Mouse (Mus musculus) CH12.LX (cell line): ENCODE results near the gene Borcs6. TPM values are rescaled to one million over a fixed set of nuclear protein-coding genes. Genes with fewer than 3 reads are reported as not detected.

Experiments
- DNase-seq: peaks from one replicate; pipeline ENCODE4 v3.0.0-alpha.2; 2013; ENCODE audit errors: extremely low read depth
- H3K27ac ChIP-seq: 2 replicates; pipeline ENCODE4 v1.5.1; 2012; ENCODE audit warnings: low read depth, mild to moderate bottlenecking, control low read depth, moderate library complexity; ENCODE audit not compliant: insufficient read depth
- H3K27me3 ChIP-seq: replicated peaks from 2 replicates; pipeline ENCODE3; 2012; ENCODE audit warnings: inconsistent platforms
- H3K36me3 ChIP-seq, 2 experiments: replicated peaks in 1 of 2; 2 replicates each; pipeline versions ENCODE3 to v1.6.1; 2012; ENCODE audit warnings: inconsistent platforms in 1 of 2, low read length in 1 of 2, mild to moderate bottlenecking in 1 of 2, mixed read lengths in 1 of 2, moderate library complexity in 1 of 2; ENCODE audit not compliant: control insufficient read depth in 1 of 2, insufficient read depth in 1 of 2
- H3K4me1 ChIP-seq, 2 experiments: 2 replicates each; pipeline ENCODE4 v1.6.1; 2012; ENCODE audit warnings: inconsistent platforms in 1 of 2, moderate library complexity in 1 of 2; ENCODE audit not compliant: insufficient read depth in 2 of 2, control insufficient read depth in 1 of 2
- H3K4me2 ChIP-seq: 2 replicates; pipeline ENCODE4 v1.6.1; 2012; ENCODE audit warnings: low read depth, mild to moderate bottlenecking, control low read depth; ENCODE audit not compliant: poor library complexity, insufficient read depth, severe bottlenecking
- H3K4me3 ChIP-seq, 3 experiments: fragments of 150-350 bp in 1 of 3; sonication (generic) in 1 of 3; replicated peaks in 1 of 3; 2 replicates each; pipeline versions ENCODE3 to v1.5.1; 2011 to 2012; ENCODE audit warnings: low read depth in 2 of 3, low read length in 2 of 3, mild to moderate bottlenecking in 2 of 3, moderate library complexity in 2 of 3, control low read depth in 1 of 3, improper control_type of control experiment in 1 of 3, inconsistent platforms in 1 of 3, mixed read lengths in 1 of 3; ENCODE audit not compliant: poor library complexity in 1 of 3
- H3K79me2 ChIP-seq: replicated peaks from 2 replicates; pipeline ENCODE4 v1.6.1; 2012; ENCODE audit warnings: mild to moderate bottlenecking, moderate library complexity; ENCODE audit not compliant: control insufficient read depth, poor library complexity, insufficient read depth, severe bottlenecking; ENCODE audit errors: extremely low read depth
- H3K9ac ChIP-seq: 2 replicates; pipeline ENCODE4 v1.6.1; 2012; ENCODE audit warnings: low read depth, mild to moderate bottlenecking, control low read depth, moderate library complexity; ENCODE audit not compliant: insufficient read depth
- H3K9me3 ChIP-seq: replicated peaks from 2 replicates; pipeline ENCODE3; 2012; ENCODE audit warnings: low read length, inconsistent platforms, mixed read lengths
- BHLHE40 ChIP-seq: IDR thresholded peaks from 2 replicates; pipeline ENCODE4 v1.6.1; 2011; ENCODE audit warnings: mild to moderate bottlenecking, low read depth, low read length, improper control_type of control experiment
- CHD1 ChIP-seq: IDR thresholded peaks from 2 replicates; pipeline ENCODE4 v1.6.1; 2012; ENCODE audit warnings: low read depth, low read length, improper control_type of control experiment, inconsistent platforms
- CHD2 ChIP-seq: IDR thresholded peaks from 2 replicates; pipeline ENCODE4 v1.6.1; 2011; ENCODE audit warnings: low read length, improper control_type of control experiment
- CTCF ChIP-seq, 2 experiments: IDR thresholded peaks in 1 of 2; conservative IDR thresholded peaks in 1 of 2; 2 replicates each; pipeline ENCODE4 v1.5.1; 2011 to 2012; ENCODE audit warnings: low read depth in 2 of 2, low read length in 2 of 2, improper control_type of control experiment in 1 of 2, inconsistent platforms in 1 of 2, mild to moderate bottlenecking in 1 of 2, moderate library complexity in 1 of 2
- E2F4 ChIP-seq: IDR thresholded peaks from 2 replicates; pipeline ENCODE4 v1.6.1; 2011; ENCODE audit warnings: low read depth, low read length, improper control_type of control experiment; ENCODE audit not compliant: insufficient replicate concordance
- ELF1 ChIP-seq: IDR thresholded peaks from 2 replicates; pipeline ENCODE4 v1.6.1; 2014; ENCODE audit warnings: low read depth, mild to moderate bottlenecking, inconsistent platforms, low read length, improper control_type of control experiment
- ETS1 ChIP-seq: conservative IDR thresholded peaks from 2 replicates; pipeline ENCODE4 v1.6.1; 2012; ENCODE audit warnings: low read depth, mild to moderate bottlenecking, inconsistent platforms, low read length, improper control_type of control experiment, moderate library complexity
- GABPA ChIP-seq: IDR thresholded peaks from 2 replicates; pipeline ENCODE4 v1.6.1; 2012; ENCODE audit warnings: low read depth, low read length, improper control_type of control experiment, inconsistent platforms; ENCODE audit not compliant: insufficient replicate concordance
- HCFC1 ChIP-seq: IDR thresholded peaks from 2 replicates; pipeline ENCODE4 v1.6.1; 2012; ENCODE audit warnings: low read depth, mild to moderate bottlenecking, inconsistent platforms, low read length, improper control_type of control experiment
- IRF4 ChIP-seq: IDR thresholded peaks from 2 replicates; pipeline ENCODE4 v1.6.1; 2014; ENCODE audit warnings: low read depth, mild to moderate bottlenecking, inconsistent platforms, low read length, improper control_type of control experiment
- JUN ChIP-seq: IDR thresholded peaks from 2 replicates; pipeline ENCODE4 v1.6.1; 2011; ENCODE audit warnings: low read depth, mild to moderate bottlenecking, low read length, improper control_type of control experiment, moderate library complexity; ENCODE audit not compliant: insufficient read depth
- JUND ChIP-seq: conservative IDR thresholded peaks from 2 replicates; pipeline ENCODE4 v1.6.1; 2011; ENCODE audit warnings: low read depth, low read length, improper control_type of control experiment
- KAT2A ChIP-seq: IDR thresholded peaks from 2 replicates; pipeline ENCODE4 v1.6.1; 2012; ENCODE audit warnings: low read length, improper control_type of control experiment, inconsistent platforms; ENCODE audit not compliant: insufficient replicate concordance
- MAFK ChIP-seq: IDR thresholded peaks from 2 replicates; pipeline ENCODE4 v1.6.1; 2011; ENCODE audit warnings: low read length, improper control_type of control experiment; ENCODE audit not compliant: insufficient replicate concordance
- MAX ChIP-seq: IDR thresholded peaks from 2 replicates; pipeline ENCODE4 v1.6.1; 2011; ENCODE audit warnings: low read length, improper control_type of control experiment
- MAZ ChIP-seq: IDR thresholded peaks from 2 replicates; pipeline ENCODE4 v1.6.1; 2012; ENCODE audit warnings: low read depth, mild to moderate bottlenecking, inconsistent platforms, low read length, improper control_type of control experiment, moderate library complexity
- MEF2A ChIP-seq: IDR thresholded peaks from 2 replicates; pipeline ENCODE4 v1.6.1; 2014; ENCODE audit warnings: low read depth, mild to moderate bottlenecking, inconsistent platforms, low read length, improper control_type of control experiment, borderline replicate concordance
- MYC ChIP-seq: IDR thresholded peaks from 2 replicates; pipeline ENCODE4 v1.6.1; 2011; ENCODE audit warnings: low read depth, mild to moderate bottlenecking, improper control_type of control experiment, low read length
- NELFE ChIP-seq: IDR thresholded peaks from 2 replicates; pipeline ENCODE4 v1.6.1; 2011; ENCODE audit warnings: low read depth, low read length, improper control_type of control experiment
- NRF1 ChIP-seq: IDR thresholded peaks from 2 replicates; pipeline ENCODE4 v1.6.1; 2014; ENCODE audit warnings: low read depth, mild to moderate bottlenecking, inconsistent platforms, low read length, improper control_type of control experiment, moderate library complexity
- PAX5 ChIP-seq: IDR thresholded peaks from 2 replicates; pipeline ENCODE4 v1.6.1; 2012; ENCODE audit warnings: low read length, inconsistent platforms, mixed read lengths
- POLR2A ChIP-seq: IDR thresholded peaks from 2 replicates; pipeline ENCODE4 v1.6.1; 2011; ENCODE audit warnings: low read depth, mild to moderate bottlenecking, improper control_type of control experiment, low read length
- POLR2AphosphoS2 ChIP-seq: IDR thresholded peaks from 2 replicates; pipeline ENCODE4 v1.6.1; 2011; ENCODE audit warnings: low read depth, low read length, improper control_type of control experiment
- RAD21 ChIP-seq: IDR thresholded peaks from 2 replicates; pipeline ENCODE4 v1.6.1; 2011; ENCODE audit warnings: low read depth, mild to moderate bottlenecking, low read length, improper control_type of control experiment, moderate library complexity
- RCOR1 ChIP-seq: conservative IDR thresholded peaks from 2 replicates; pipeline ENCODE4 v1.6.1; 2012; ENCODE audit warnings: low read depth, mild to moderate bottlenecking, inconsistent platforms, low read length, improper control_type of control experiment
- SIN3A ChIP-seq: IDR thresholded peaks from 2 replicates; pipeline ENCODE4 v1.6.1; 2012; ENCODE audit warnings: low read length, improper control_type of control experiment, inconsistent platforms
- SMC3 ChIP-seq: IDR thresholded peaks from 2 replicates; pipeline ENCODE4 v1.6.1; 2011; ENCODE audit warnings: low read depth, low read length, improper control_type of control experiment
- TBP ChIP-seq: conservative IDR thresholded peaks from 2 replicates; pipeline ENCODE4 v1.6.1; 2011; ENCODE audit warnings: low read depth, low read length, improper control_type of control experiment
- TCF12 ChIP-seq: IDR thresholded peaks from 2 replicates; pipeline ENCODE4 v1.6.1; 2014; ENCODE audit warnings: low read depth, mild to moderate bottlenecking, inconsistent platforms, low read length, improper control_type of control experiment
- UBTF ChIP-seq: IDR thresholded peaks from 2 replicates; pipeline ENCODE4 v1.6.1; 2012; ENCODE audit warnings: low read depth, mild to moderate bottlenecking, inconsistent platforms, low read length, improper control_type of control experiment, moderate library complexity
- USF1 ChIP-seq: IDR thresholded peaks from 2 replicates; pipeline ENCODE4 v1.6.1; 2014; ENCODE audit warnings: low read depth, mild to moderate bottlenecking, inconsistent platforms, low read length, improper control_type of control experiment
- USF2 ChIP-seq: conservative IDR thresholded peaks from 2 replicates; pipeline ENCODE4 v1.6.1; 2011; ENCODE audit warnings: low read depth, low read length, improper control_type of control experiment
- ZC3H11A ChIP-seq: IDR thresholded peaks from 2 replicates; pipeline ENCODE4 v1.6.1; 2012; ENCODE audit warnings: low read depth, mild to moderate bottlenecking, inconsistent platforms, low read length, improper control_type of control experiment
- ZKSCAN1 ChIP-seq: IDR thresholded peaks from 2 replicates; pipeline ENCODE4 v1.6.1; 2012; ENCODE audit warnings: low read depth, inconsistent platforms, low read length, improper control_type of control experiment, borderline replicate concordance
- ZMIZ1 ChIP-seq: IDR thresholded peaks from 2 replicates; pipeline ENCODE4 v1.6.1; 2012; ENCODE audit warnings: low read depth, mild to moderate bottlenecking, inconsistent platforms, low read length, improper control_type of control experiment
- ZNF384 ChIP-seq: IDR thresholded peaks from 2 replicates; pipeline ENCODE4 v1.6.1; 2012; ENCODE audit warnings: low read depth, low read length, improper control_type of control experiment, inconsistent platforms
- dilution Hi-C: fragments of 300-500 bp; cut with MboI; formaldehyde crosslinking; loops from 2 replicates; pipeline ENCODE4 v1.14.3; 2020; ENCODE audit warnings: low sequenced_read_pairs; ENCODE audit not compliant: extremely low pct_unique_long_range_greater_than_20kb, extremely low pct_ligation_motif_present
- in situ Hi-C: fragments of 300-500 bp; cut with MboI; formaldehyde crosslinking; loops from 3 replicates; pipeline ENCODE4 v1.14.3; 2019; ENCODE audit warnings: low sequenced_read_pairs, low pct_ligation_motif_present, low pct_unique_long_range_greater_than_20kb, mixed read lengths
- polyA plus RNA-seq: library from polyadenylated mRNA; unstranded; fragments of >175 nt; gene quantifications from 2 replicates; pipeline ENCODE4 v1.2.1, GENCODE M21; 2012; ENCODE audit warnings: low read depth; ENCODE audit not compliant: insufficient read length
- total RNA-seq, 2 experiments: library from RNA; depleted of rRNA; stranded (reverse); fragments of 300-350 nt in 1 of 2; fragments of >200 nt in 1 of 2; gene quantifications; 2 replicates each; pipeline ENCODE4 v1.2.3; 2012 to 2014

Gene Borcs6
- total and polyA plus RNA-seq, 3 experiments = 5.4 to 11.1 (median 7.3) TPM

GRCm38 (mm10) chr11:69070590-69071222 lies 11.2 kb downstream of the Borcs6 start, which contains the start of gene Tmem107 (continued):
- TF ChIP-seq TBP = peak; percentile 85
- TF ChIP-seq ZKSCAN1 = no peak
- TF ChIP-seq MYC = peak; percentile 94
- no peak for TF ChIP-seq CTCF (conservative IDR thresholded peaks at IDR 0.05 in 1 of 2, IDR thresholded peaks at IDR 0.05 in 1 of 2; ENCODE audit: low read depth in 2 of 2, low read length in 2 of 2)
- no peak for TF ChIP-seq MAFK
- TF ChIP-seq ETS1 = no peak; the same call in 1 of the 2 replicates
- TF ChIP-seq GABPA = no peak
- TF ChIP-seq PAX5 = no peak
- no peak for TF ChIP-seq USF1
- no peak for TF ChIP-seq RAD21
- TF ChIP-seq MEF2A = no peak; the same call in none of the 2 replicates
- TF ChIP-seq RCOR1 = no peak
- peak; percentile 98 for TF ChIP-seq SIN3A
- TF ChIP-seq SMC3 = no peak
- peak; percentile 88 for TF ChIP-seq MAX

GRCm38 (mm10) chr11:69071262-69071661 lies 11.7 kb downstream of the Borcs6 start:
- in situ Hi-C loops (no loop called here), dilution Hi-C loops (no loop called here)
- Histone ChIP-seq H3K9ac (peak overlapping the region; percentile 88), H3K4me2 (peak overlapping the region; percentile 85), H3K27ac (no peak overlapping the region), H3K4me1 (peaks cover 15 to 49% of the 10 kb centered on the region in 2 experiments), H3K79me2 (no peaks in the 10 kb centered on the region), H3K4me3 (peak overlapping the region; percentile 56 to 73 (median 72)), H3K27me3 (peaks cover 3% of the 10 kb centered on the region), H3K36me3 (no peaks in the 10 kb centered on the region), H3K9me3 (no peaks in the 10 kb centered on the region)
- no peak for DNase-seq
- no peak for TF ChIP-seq ZC3H11A
- TF ChIP-seq IRF4 = no peak
- TF ChIP-seq MAFK = no peak
- TF ChIP-seq USF2 = no peak
- TF ChIP-seq CHD2 = peak; percentile 43; the same call in 1 of the 2 replicates
- no peak for TF ChIP-seq E2F4
- TF ChIP-seq NRF1 = no peak
- TF ChIP-seq ETS1 = no peak
- no peak for TF ChIP-seq JUND
- TF ChIP-seq KAT2A = no peak
- TF ChIP-seq JUN = no peak
- no peak for TF ChIP-seq TCF12
- no peak for TF ChIP-seq MEF2A
- no peak for TF ChIP-seq HCFC1
- peak; percentile 50; the same call in 1 of the 2 replicates for TF ChIP-seq MAZ
- no peak for TF ChIP-seq MYC
- TF ChIP-seq NELFE = no peak; the same call in 1 of the 2 replicates
- no peak for TF ChIP-seq ZNF384
- no peak for TF ChIP-seq POLR2A
- TF ChIP-seq PAX5 = no peak
- TF ChIP-seq GABPA = no peak
- 0 out of 2 replicates have a peak, but pooled peaks have one; percentile 28 for TF ChIP-seq BHLHE40
- TF ChIP-seq RCOR1 = 0 out of 2 replicates have a peak, but pooled peaks have one; percentile 19
- peak; percentile 43; the same call in 1 of the 2 replicates for TF ChIP-seq UBTF
- no peak for TF ChIP-seq ZMIZ1
- TF ChIP-seq RAD21 = no peak
- no peak for TF ChIP-seq POLR2AphosphoS2
- TF ChIP-seq ELF1 = no peak
- no peak for TF ChIP-seq SIN3A
- TF ChIP-seq TBP = no peak
- TF ChIP-seq CTCF (conservative IDR thresholded peaks at IDR 0.05 in 1 of 2, IDR thresholded peaks at IDR 0.05 in 1 of 2; ENCODE audit: low read depth in 2 of 2, low read length in 2 of 2) = no peak
- TF ChIP-seq CHD1 = no peak
